Mouse (Mus musculus): ENCODE measurements around the gene Olfr1393. TPM values are rescaled to one million over a fixed set of nuclear protein-coding genes. Genes with fewer than 3 reads are reported as not detected.
"Not testable (repeated sequence)": the region's sequence is repeated elsewhere in the genome, so short reads cannot be mapped to it uniquely, and the experiment has no call there.

Olfr1393 gene
- total RNA-seq, 2 experiments from 2014 or later = not detected

- DNase-seq (ENCODE audit: low spot score in 2 of 2) = peak; percentile 92 to 95
These were observed 27.4 kb upstream of the Olfr1393 start for GRCm38 (mm10) chr11:49250422-49251379.

GRCm38 (mm10) chr11:49251380-49251761 lies 26.7 kb upstream of the Olfr1393 start:
- DNase-seq (ENCODE audit: low spot score in 2 of 2) = no peak

GRCm38 (mm10) chr11:49252048-49252447 lies 26.1 kb upstream of the Olfr1393 start:
- no peak for DNase-seq (ENCODE audit: low spot score in 2 of 2)

GRCm38 (mm10) chr11:49253035-49253434 lies 25.1 kb upstream of the Olfr1393 start:
- no peak for DNase-seq (ENCODE audit: low spot score in 2 of 2)

- no peak for DNase-seq (ENCODE audit: low spot score in 2 of 2)
These were observed 18.8 kb upstream of the Olfr1393 start for GRCm38 (mm10) chr11:49259296-49259695.

- no peak for DNase-seq (ENCODE audit: low spot score in 2 of 2)
These were observed 18.3 kb upstream of the Olfr1393 start for GRCm38 (mm10) chr11:49259829-49260228.

- peak; percentile 69 to 80 for DNase-seq (ENCODE audit: low spot score in 2 of 2)
These were observed 17.3 kb upstream of the Olfr1393 start for GRCm38 (mm10) chr11:49260598-49261312.

GRCm38 (mm10) chr11:49261313-49261855 lies 16.7 kb upstream of the Olfr1393 start:
- DNase-seq (ENCODE audit: low spot score in 2 of 2) = no peak

- DNase-seq (ENCODE audit: low spot score in 2 of 2) = no peak
These were observed 15.8 kb upstream of the Olfr1393 start for GRCm38 (mm10) chr11:49262286-49262685.

GRCm38 (mm10) chr11:49263149-49263548 lies 15.0 kb upstream of the Olfr1393 start:
- DNase-seq (ENCODE audit: low spot score in 2 of 2) = no peak

GRCm38 (mm10) chr11:49264081-49264480 lies 14.0 kb upstream of the Olfr1393 start:
- DNase-seq (ENCODE audit: low spot score in 2 of 2) = no peak

GRCm38 (mm10) chr11:49264622-49265021 lies 13.5 kb upstream of the Olfr1393 start:
- DNase-seq (ENCODE audit: low spot score in 2 of 2) = no peak

GRCm38 (mm10) chr11:49265101-49265500 lies 13.0 kb upstream of the Olfr1393 start:
- DNase-seq (ENCODE audit: low spot score in 2 of 2) = no peak

GRCm38 (mm10) chr11:49266671-49267070 lies 11.4 kb upstream of the Olfr1393 start:
- no peak for DNase-seq (ENCODE audit: low spot score in 2 of 2)

- no peak for DNase-seq (ENCODE audit: low spot score in 2 of 2)
These were observed 10.8 kb upstream of the Olfr1393 start for GRCm38 (mm10) chr11:49267316-49267715.

GRCm38 (mm10) chr11:49267970-49268579 lies 10.0 kb upstream of the Olfr1393 start:
- no peak for DNase-seq (ENCODE audit: low spot score in 2 of 2)

- no peak for DNase-seq (ENCODE audit: low spot score in 2 of 2)
These were observed 8.3 kb upstream of the Olfr1393 start for GRCm38 (mm10) chr11:49269761-49270160.

GRCm38 (mm10) chr11:49270368-49270767 lies 7.7 kb upstream of the Olfr1393 start:
- DNase-seq (ENCODE audit: low spot score in 2 of 2) = no peak

- DNase-seq (ENCODE audit: low spot score in 2 of 2) = no peak
These were observed 6.8 kb upstream of the Olfr1393 start for GRCm38 (mm10) chr11:49271334-49271733.

- DNase-seq (ENCODE audit: low spot score in 2 of 2) = no peak
These were observed 4.1 kb upstream of the Olfr1393 start for GRCm38 (mm10) chr11:49273834-49274519.

- DNase-seq (ENCODE audit: low spot score in 2 of 2) = not testable (repeated sequence)
These were observed 6.9 kb downstream of the Olfr1393 start, which contains the start of gene Olfr1392 for GRCm38 (mm10) chr11:49284982-49285381. Gene Olfr1392, plus strand, starts transcription at chr11:49285282.
